Mouse (Mus musculus): ENCODE measurements around the gene Cpeb3. TPM values are rescaled to one million over a fixed set of nuclear protein-coding genes. Genes with fewer than 3 reads are reported as not detected.

The Cpeb3 gene
- total and polyA plus RNA-seq, 3 experiments = 2.0 to 5.2 (median 2.0) TPM

DNA sequence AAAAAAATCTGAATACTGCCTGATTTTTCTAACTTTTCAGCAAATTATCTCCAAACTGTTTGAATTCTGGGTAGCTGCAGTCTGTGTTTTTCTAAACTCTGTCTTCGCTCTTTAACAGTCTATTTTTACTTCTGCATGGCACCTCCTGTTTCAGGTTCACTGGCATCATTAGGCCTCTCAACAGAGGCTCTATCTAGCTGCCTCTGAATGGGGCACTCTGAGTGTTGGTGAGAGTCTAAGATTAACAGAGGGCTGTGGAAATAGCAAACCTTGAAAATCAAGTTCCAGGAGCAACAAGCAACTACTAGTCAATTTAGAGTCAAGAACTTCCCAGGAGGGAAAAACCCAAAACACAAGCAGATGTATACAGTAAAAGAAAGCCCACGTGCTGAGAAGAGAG lies 8.5 kb downstream of the Cpeb3 start:
- no peaks in the 10 kb centered on the region for H3K36me3 ChIP-seq (replicated peaks)
- H3K4me1 ChIP-seq (ENCODE audit: insufficient read depth, low read depth, low read length) = peaks cover 14% of the 10 kb centered on the region; the same call in 1 of the 2 replicates
- H3K9me3 ChIP-seq (replicated peaks) = no peaks in the 10 kb centered on the region
- H3K4me3 ChIP-seq (ENCODE audit: low read depth, low read length) = no peak overlapping the region
- H3K27me3 ChIP-seq (ENCODE audit: insufficient read depth, low read length) = peaks cover 3% of the 10 kb centered on the region; the same call in 1 of the 2 replicates
- DNase-seq (ENCODE audit: low spot score) (no peak), ATAC-seq (ENCODE audit: extremely low read depth, insufficient number of reproducible peaks, low FRiP score, poor library complexity, severe bottlenecking) (no peak)
- no peak for TF ChIP-seq TAL1 (conservative IDR thresholded peaks at IDR 0.05; ENCODE audit: low read depth, low read length)
- no peak for TF ChIP-seq POLR2AphosphoS5 (IDR thresholded peaks at IDR 0.05; ENCODE audit: insufficient replicate concordance, low read depth, low read length)
- no peak for TF ChIP-seq GATA1 (IDR thresholded peaks at IDR 0.05; ENCODE audit: borderline replicate concordance, low read length)
- TF ChIP-seq GATA2 (IDR thresholded peaks at IDR 0.05; ENCODE audit: borderline replicate concordance, low read depth, low read length) = no peak
- no peak for TF ChIP-seq CTCF (IDR thresholded peaks at IDR 0.05; ENCODE audit: low read depth, low read length)

DNA sequence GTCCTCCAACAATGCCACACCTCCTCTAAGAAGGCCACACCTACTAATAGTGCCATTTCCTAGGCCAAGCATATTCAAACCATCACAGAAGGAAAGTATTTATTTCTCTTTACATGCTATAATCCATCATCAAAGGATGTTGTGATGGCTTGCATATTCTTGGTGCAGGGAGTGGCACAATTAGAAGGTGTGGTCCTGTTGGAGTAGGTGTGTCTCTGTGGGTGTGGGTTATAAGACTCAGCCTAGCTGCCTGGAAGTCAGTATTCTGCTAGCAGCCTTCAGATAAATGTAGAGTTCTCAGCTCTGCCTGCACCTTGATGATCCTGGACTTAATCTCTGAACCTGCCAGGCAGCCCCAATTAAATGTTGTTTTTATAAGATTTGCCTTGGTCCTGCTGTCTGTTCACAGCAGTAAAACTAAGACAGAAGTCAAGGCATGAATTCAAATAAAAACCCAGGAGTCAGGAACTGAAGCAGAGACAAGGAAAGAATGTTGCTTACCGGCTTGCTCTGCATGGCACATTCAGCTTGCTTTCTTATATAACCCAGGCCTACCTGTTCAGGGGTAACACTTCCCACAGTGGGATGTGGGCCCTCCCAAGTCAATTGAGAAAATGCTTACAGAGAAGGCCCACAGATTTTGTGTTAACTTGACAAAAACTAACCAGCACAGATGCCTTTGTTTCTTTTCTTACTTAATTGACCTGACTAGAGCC lies 10.1 kb downstream of the Cpeb3 start:
- ATAC-seq (ENCODE audit: extremely low read depth, insufficient number of reproducible peaks, low FRiP score, poor library complexity, severe bottlenecking) = no peak
- TF ChIP-seq CTCF (IDR thresholded peaks at IDR 0.05; ENCODE audit: low read depth, low read length) = no peak
- no peak for TF ChIP-seq GATA1 (IDR thresholded peaks at IDR 0.05; ENCODE audit: borderline replicate concordance, low read length)
- TF ChIP-seq POLR2AphosphoS5 (IDR thresholded peaks at IDR 0.05; ENCODE audit: insufficient replicate concordance, low read depth, low read length) = no peak
- TF ChIP-seq TAL1 (conservative IDR thresholded peaks at IDR 0.05; ENCODE audit: low read depth, low read length) = no peak
- no peak for TF ChIP-seq GATA2 (IDR thresholded peaks at IDR 0.05; ENCODE audit: borderline replicate concordance, low read depth, low read length)
- Histone ChIP-seq H3K27me3 (ENCODE audit: insufficient read depth, low read length) (peaks cover 3% of the 10 kb centered on the region; the same call in 1 of the 2 replicates), H3K9me3 (replicated peaks) (no peaks in the 10 kb centered on the region), H3K4me3 (ENCODE audit: low read depth, low read length) (no peak overlapping the region), H3K36me3 (replicated peaks) (no peaks in the 10 kb centered on the region), H3K4me1 (ENCODE audit: insufficient read depth, low read depth, low read length) (peaks cover 6% of the 10 kb centered on the region; the same call in 1 of the 2 replicates)
- DNase-seq (ENCODE audit: low spot score) = no peak

DNA sequence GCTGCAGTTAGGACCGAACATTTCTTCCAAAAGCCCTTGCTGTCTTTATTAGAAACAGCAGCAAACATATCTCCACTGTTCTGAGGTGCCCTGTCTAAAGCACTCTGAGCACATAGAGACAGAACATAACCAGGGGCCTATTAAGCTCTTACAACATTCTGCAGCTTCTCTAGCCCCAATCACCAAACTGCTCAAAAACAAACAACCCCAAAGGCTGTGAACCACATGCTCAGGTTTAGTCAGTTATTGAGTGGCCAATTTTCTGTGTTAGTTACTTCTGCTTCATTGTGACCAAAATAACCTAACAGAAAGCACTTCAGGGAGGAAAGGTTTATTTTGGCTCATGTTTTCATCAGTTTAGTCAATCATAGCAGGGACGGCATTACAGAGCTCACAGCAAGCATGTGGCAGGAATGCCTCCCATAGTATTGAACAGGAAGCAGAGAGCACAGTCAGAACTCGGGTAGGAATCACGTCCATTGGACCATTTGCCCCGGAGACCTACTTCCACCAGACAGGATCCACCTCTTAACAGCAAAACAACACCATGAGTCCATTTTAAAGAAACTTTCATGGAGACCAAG lies 15.8 kb downstream of the Cpeb3 start:
- H3K27me3 ChIP-seq (ENCODE audit: insufficient read depth, low read length) = peaks cover 3% of the 10 kb centered on the region; the same call in 1 of the 2 replicates
- no peaks in the 10 kb centered on the region for H3K36me3 ChIP-seq (replicated peaks)
- DNase-seq (ENCODE audit: low spot score) (no peak), ATAC-seq (ENCODE audit: extremely low read depth, insufficient number of reproducible peaks, low FRiP score, poor library complexity, severe bottlenecking) (no peak)
- no peaks in the 10 kb centered on the region for H3K9me3 ChIP-seq (replicated peaks)
- no peak overlapping the region for H3K4me3 ChIP-seq (ENCODE audit: low read depth, low read length)
- TF ChIP-seq TAL1 (conservative IDR thresholded peaks at IDR 0.05; ENCODE audit: low read depth, low read length) = no peak
- no peak for TF ChIP-seq GATA1 (IDR thresholded peaks at IDR 0.05; ENCODE audit: borderline replicate concordance, low read length)
- TF ChIP-seq POLR2AphosphoS5 (IDR thresholded peaks at IDR 0.05; ENCODE audit: insufficient replicate concordance, low read depth, low read length) = no peak
- no peak for TF ChIP-seq GATA2 (IDR thresholded peaks at IDR 0.05; ENCODE audit: borderline replicate concordance, low read depth, low read length)
- no peak for TF ChIP-seq CTCF (IDR thresholded peaks at IDR 0.05; ENCODE audit: low read depth, low read length)
- H3K4me1 ChIP-seq (ENCODE audit: insufficient read depth, low read depth, low read length) = no peaks in the 10 kb centered on the region

DNA sequence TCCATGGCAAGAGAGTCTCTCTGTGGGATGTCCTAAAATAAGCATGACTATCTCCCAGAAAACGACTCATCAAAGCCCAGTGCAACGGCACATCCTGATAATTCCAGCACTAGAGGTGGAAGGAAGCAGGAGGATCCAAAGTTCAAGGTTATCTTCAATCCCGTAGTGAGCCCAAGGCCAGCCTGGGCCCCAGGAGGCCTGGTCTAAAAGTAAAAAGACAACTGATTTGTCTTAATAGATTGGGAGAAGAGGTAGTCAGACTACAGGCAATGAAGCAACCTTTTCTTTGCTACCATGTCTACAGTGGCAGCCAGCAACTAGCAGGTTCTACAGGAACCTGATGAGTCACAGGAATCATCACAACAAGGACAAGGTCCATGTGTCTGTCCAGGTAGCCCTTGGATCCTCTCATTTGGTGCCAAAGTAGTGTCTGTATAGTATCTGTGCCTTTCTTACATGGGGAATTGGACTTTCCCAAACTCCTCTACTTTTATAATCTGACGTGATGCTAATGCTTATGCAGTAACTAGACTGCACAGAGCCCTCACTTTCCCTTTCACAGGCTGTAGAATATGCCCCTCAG lies 19.9 kb downstream of the Cpeb3 start:
- H3K4me1 ChIP-seq (ENCODE audit: insufficient read depth, low read depth, low read length) = no peaks in the 10 kb centered on the region
- no peak overlapping the region for H3K4me3 ChIP-seq (ENCODE audit: low read depth, low read length)
- no peaks in the 10 kb centered on the region for H3K36me3 ChIP-seq (replicated peaks)
- no peak for ATAC-seq (ENCODE audit: extremely low read depth, insufficient number of reproducible peaks, low FRiP score, poor library complexity, severe bottlenecking)
- no peaks in the 10 kb centered on the region for H3K9me3 ChIP-seq (replicated peaks)
- DNase-seq (ENCODE audit: low spot score) = no peak
- H3K27me3 ChIP-seq (ENCODE audit: insufficient read depth, low read length) = no peaks in the 10 kb centered on the region; the same call in 1 of the 2 replicates
- TF ChIP-seq POLR2AphosphoS5 (IDR thresholded peaks at IDR 0.05; ENCODE audit: insufficient replicate concordance, low read depth, low read length) = no peak
- no peak for TF ChIP-seq GATA2 (IDR thresholded peaks at IDR 0.05; ENCODE audit: borderline replicate concordance, low read depth, low read length)
- no peak for TF ChIP-seq CTCF (IDR thresholded peaks at IDR 0.05; ENCODE audit: low read depth, low read length)
- TF ChIP-seq TAL1 (conservative IDR thresholded peaks at IDR 0.05; ENCODE audit: low read depth, low read length) = no peak
- TF ChIP-seq GATA1 (IDR thresholded peaks at IDR 0.05; ENCODE audit: borderline replicate concordance, low read length) = no peak

DNA sequence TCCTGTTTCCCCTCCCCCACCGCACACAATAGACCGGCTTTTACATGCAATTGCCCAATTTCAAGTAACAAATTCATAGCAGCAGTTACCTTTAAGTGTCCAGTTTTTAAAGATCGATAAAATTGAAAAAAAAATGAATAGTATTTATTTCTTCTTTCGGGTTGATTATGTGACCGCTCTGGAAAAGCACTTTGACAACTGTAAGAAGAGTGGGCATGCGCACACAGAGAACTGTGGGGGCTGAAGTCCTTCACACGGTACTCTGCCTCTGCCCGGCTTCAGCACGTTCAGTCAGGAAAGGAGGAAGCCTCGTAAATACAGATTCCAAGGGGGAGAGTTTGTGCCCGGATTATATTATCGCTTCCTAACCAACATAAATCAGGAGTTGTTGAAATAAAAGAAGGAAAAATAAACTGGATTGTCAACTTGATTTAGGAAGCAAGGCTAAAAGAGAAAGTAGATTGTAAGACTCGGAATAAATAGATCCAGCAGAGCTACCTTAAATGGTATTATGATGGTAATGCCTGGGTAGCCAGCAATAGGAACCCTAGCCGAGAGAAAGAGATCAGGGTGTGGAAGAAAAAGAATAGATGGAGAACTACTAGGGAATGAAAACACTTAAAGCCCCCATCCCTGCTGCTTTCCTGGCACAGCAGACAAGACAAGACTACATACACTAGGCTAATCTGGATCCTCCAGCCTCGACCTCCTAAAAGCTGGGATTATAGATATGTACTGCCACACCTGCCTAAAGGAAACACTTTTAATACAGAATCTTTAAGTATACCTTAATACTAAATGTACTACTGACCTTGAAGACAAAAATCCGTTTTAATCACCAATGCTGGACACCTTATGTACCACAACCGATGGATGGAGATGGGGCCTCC lies 30.3 kb downstream of the Cpeb3 start:
- no peak for ATAC-seq (ENCODE audit: extremely low read depth, insufficient number of reproducible peaks, low FRiP score, poor library complexity, severe bottlenecking)
- DNase-seq (ENCODE audit: low spot score) = peak; percentile 13
- Histone ChIP-seq H3K36me3 (replicated peaks) (no peaks in the 10 kb centered on the region), H3K4me3 (ENCODE audit: low read depth, low read length) (peak overlapping the region; percentile 10; the same call in 1 of the 2 replicates), H3K4me1 (ENCODE audit: insufficient read depth, low read depth, low read length) (peaks cover 39% of the 10 kb centered on the region), H3K9me3 (replicated peaks) (no peaks in the 10 kb centered on the region), H3K27me3 (ENCODE audit: insufficient read depth, low read length) (peaks cover 8% of the 10 kb centered on the region)
- TF ChIP-seq GATA2 (IDR thresholded peaks at IDR 0.05; ENCODE audit: borderline replicate concordance, low read depth, low read length) (no peak), GATA1 (IDR thresholded peaks at IDR 0.05; ENCODE audit: borderline replicate concordance, low read length) (no peak), POLR2AphosphoS5 (IDR thresholded peaks at IDR 0.05; ENCODE audit: insufficient replicate concordance, low read depth, low read length) (no peak), TAL1 (conservative IDR thresholded peaks at IDR 0.05; ENCODE audit: low read depth, low read length) (no peak), CTCF (IDR thresholded peaks at IDR 0.05; ENCODE audit: low read depth, low read length) (no peak)
